Mouse (Mus musculus): ENCODE data around the gene Zfp1.

DNA sequence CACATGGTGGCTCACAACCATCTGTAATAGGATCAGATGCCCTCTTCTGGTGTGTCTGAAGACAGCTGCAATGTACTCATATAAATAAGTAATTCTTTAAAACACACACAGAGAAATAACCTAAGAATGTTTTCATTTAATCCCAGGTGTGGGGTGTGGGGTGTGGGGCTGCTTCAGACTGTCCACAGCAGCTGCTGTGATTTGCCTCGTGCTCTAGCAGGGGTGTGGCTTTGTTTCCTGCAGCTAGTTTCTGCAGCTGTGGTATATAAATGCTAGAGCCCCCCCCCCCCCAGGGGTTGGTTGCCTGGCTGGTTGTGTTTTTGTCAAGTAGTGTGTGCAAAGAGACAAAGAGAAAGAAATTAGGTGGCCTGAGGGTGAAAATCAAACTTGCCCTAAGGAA is 55.8 kb downstream of the Zfp1 start:
- TF ChIP-seq CTCF (IDR thresholded peaks at IDR 0.05; ENCODE audit: borderline replicate concordance, control insufficient read depth, extremely low read depth, insufficient read depth, low read length, poor library complexity) (no peak), POLR2A (IDR thresholded peaks at IDR 0.05; ENCODE audit: control insufficient read depth, extremely low read depth, insufficient read depth, low read length, poor library complexity) (no peak)
